Mouse (Mus musculus): ENCODE measurements at regions not wholly inside any gene's neighbourhood (a gene's known extent, or its start where the extent isn't known, plus 50 kb on each side); places are given as distances from the start of the nearest gene placed in this dataset.

GRCm38 (mm10) chr17:4301142-4301853, 605.2 kb upstream of the Nox3 start:
- peak; percentile 12 for DNase-seq

- peak; percentile 30 for DNase-seq
Measured at GRCm38 (mm10) chr17:4311785-4312379, 615.8 kb upstream of the Nox3 start.

GRCm38 (mm10) chr17:4319141-4319540, 623.1 kb upstream of the Nox3 start:
- no peak for DNase-seq

GRCm38 (mm10) chr17:4328810-4329209, 632.7 kb upstream of the Nox3 start:
- peak; percentile 24 for DNase-seq

GRCm38 (mm10) chr17:4331650-4332049, 635.6 kb upstream of the Nox3 start:
- DNase-seq, result peak; percentile 22

- no peak for DNase-seq
Measured at GRCm38 (mm10) chr17:4333091-4333490, 637.0 kb upstream of the Nox3 start.

GRCm38 (mm10) chr17:4353018-4353417, 641.1 kb upstream of the Arid1b start:
- DNase-seq, result peak; percentile 52

- no peak for DNase-seq
Measured at GRCm38 (mm10) chr17:4355506-4356218, 638.5 kb upstream of the Arid1b start.

GRCm38 (mm10) chr17:4360413-4361320, 633.5 kb upstream of the Arid1b start:
- no peak for DNase-seq

- no peak for DNase-seq
Measured at GRCm38 (mm10) chr17:4365811-4366210, 628.3 kb upstream of the Arid1b start.

GRCm38 (mm10) chr17:4380449-4380848, 613.7 kb upstream of the Arid1b start:
- DNase-seq, result no peak

GRCm38 (mm10) chr17:4380873-4381272, 613.3 kb upstream of the Arid1b start:
- no peak for DNase-seq

GRCm38 (mm10) chr17:4381896-4382685, 612.0 kb upstream of the Arid1b start:
- no peak for DNase-seq

GRCm38 (mm10) chr17:4382716-4383115, 611.4 kb upstream of the Arid1b start:
- no peak for DNase-seq

GRCm38 (mm10) chr17:4387616-4388015, 606.5 kb upstream of the Arid1b start:
- no peak for DNase-seq

GRCm38 (mm10) chr17:4390012-4390411, 604.1 kb upstream of the Arid1b start:
- DNase-seq, result no peak

- no peak for DNase-seq
Measured at GRCm38 (mm10) chr17:4390577-4390976, 603.6 kb upstream of the Arid1b start.

GRCm38 (mm10) chr17:4391210-4391609, 602.9 kb upstream of the Arid1b start:
- DNase-seq, result no peak

GRCm38 (mm10) chr17:4396119-4396518, 598.0 kb upstream of the Arid1b start:
- DNase-seq, result no peak

- DNase-seq, result no peak
Measured at GRCm38 (mm10) chr17:4417686-4418085, 576.4 kb upstream of the Arid1b start.

- no peak for DNase-seq
Measured at GRCm38 (mm10) chr17:4424451-4425168, 569.5 kb upstream of the Arid1b start.
